Mouse (Mus musculus): ENCODE measurements at regions not wholly inside any gene's neighbourhood (a gene's known extent, or its start where the extent isn't known, plus 50 kb on each side); places are given as distances from the start of the nearest gene placed in this dataset.
A peak's percentile ranks its signal among the peaks of the same experiment; 100 is the strongest.

DNA sequence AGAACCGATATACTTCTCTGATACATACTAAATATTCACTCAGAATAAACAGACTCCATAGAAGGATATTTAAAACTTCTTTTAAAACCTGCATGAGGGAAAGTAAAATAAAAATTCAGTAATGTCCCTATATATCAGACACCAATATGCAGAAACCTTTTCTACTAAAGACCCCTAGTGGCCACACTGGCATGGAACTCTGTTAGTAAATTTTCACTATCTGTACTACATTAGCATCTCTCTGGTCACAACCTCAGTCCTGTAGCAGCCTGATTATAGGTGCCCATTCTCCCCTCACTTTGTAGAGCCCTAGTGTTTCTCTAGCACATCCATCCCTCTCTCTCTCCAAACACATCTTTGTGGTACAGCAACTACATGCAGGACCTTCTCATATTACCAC lies 970.3 kb downstream of the Cdh11 start:
- Histone ChIP-seq H3K36me3 (no peaks in the 10 kb centered on the region), H3K9me3 (replicated peaks) (no peaks in the 10 kb centered on the region), H3K4me3 (no peak overlapping the region), H3K4me1 (no peaks in the 10 kb centered on the region), H3K9ac (no peak overlapping the region), H3K4me2 (replicated peaks) (no peak overlapping the region), H3K27me3 (no peaks in the 10 kb centered on the region), H3K27ac (no peak overlapping the region)
- WGBS: 95% methylated on average over 1 of the region's 1 CpGs
- no peak for ATAC-seq (ENCODE audit: low FRiP score)

- H3K27ac ChIP-seq: no peak overlapping the region
- H3K9ac ChIP-seq: no peak overlapping the region
- no peaks in the 10 kb centered on the region for H3K36me3 ChIP-seq
- H3K4me3 ChIP-seq: no peak overlapping the region
- 83% methylated on average over 2 of the region's 2 CpGs for WGBS
- H3K4me1 ChIP-seq: no peaks in the 10 kb centered on the region
- H3K9me3 ChIP-seq (replicated peaks): no peaks in the 10 kb centered on the region
- no peak overlapping the region for H3K4me2 ChIP-seq (replicated peaks)
- H3K27me3 ChIP-seq: no peaks in the 10 kb centered on the region
- no peak for ATAC-seq (ENCODE audit: low FRiP score)
These were observed 981.9 kb downstream of the Cdh11 start for GRCm38 (mm10) chr8:101803561-101803960.

DNA sequence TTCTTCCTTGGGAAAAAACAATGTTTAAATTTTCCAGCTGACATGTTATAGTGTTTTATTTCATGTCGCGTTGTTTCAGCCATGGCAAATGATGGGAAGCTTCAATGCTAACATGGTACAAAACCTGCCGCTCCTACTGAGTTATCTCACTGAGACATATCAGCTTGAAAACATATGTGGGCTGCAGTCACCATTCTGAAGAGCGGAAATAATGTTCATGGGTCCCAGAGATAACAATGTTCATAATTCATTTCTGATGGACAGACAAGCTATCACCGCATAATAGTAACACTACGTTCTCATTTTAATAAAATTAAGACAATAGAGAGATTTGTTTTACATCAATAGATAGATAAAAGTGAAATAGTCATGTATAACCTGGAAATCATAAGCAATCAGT lies 983.3 kb downstream of the Cdh11 start:
- 90% methylated on average over 6 of the region's 6 CpGs for WGBS

GRCm38 (mm10) chr8:101790785-101791184 lies 994.7 kb downstream of the Cdh11 start:
- ATAC-seq (ENCODE audit: low FRiP score): no peak
- Histone ChIP-seq H3K4me1 (no peaks in the 10 kb centered on the region), H3K4me3 (no peak overlapping the region), H3K27ac (no peak overlapping the region), H3K9me3 (replicated peaks) (no peaks in the 10 kb centered on the region), H3K9ac (no peak overlapping the region), H3K4me2 (replicated peaks) (no peak overlapping the region), H3K27me3 (no peaks in the 10 kb centered on the region), H3K36me3 (no peaks in the 10 kb centered on the region)
- 80% methylated on average over 1 of the region's 1 CpGs for WGBS

More for the DNA sequence above, 983.3 kb downstream of the Cdh11 start:
- Histone ChIP-seq H3K27ac (no peak overlapping the region), H3K4me2 (replicated peaks) (no peak overlapping the region), H3K9me3 (replicated peaks) (no peaks in the 10 kb centered on the region), H3K27me3 (no peaks in the 10 kb centered on the region), H3K4me1 (no peaks in the 10 kb centered on the region), H3K36me3 (no peaks in the 10 kb centered on the region), H3K9ac (no peak overlapping the region), H3K4me3 (no peak overlapping the region)
- no peak for ATAC-seq (ENCODE audit: low FRiP score)

DNA sequence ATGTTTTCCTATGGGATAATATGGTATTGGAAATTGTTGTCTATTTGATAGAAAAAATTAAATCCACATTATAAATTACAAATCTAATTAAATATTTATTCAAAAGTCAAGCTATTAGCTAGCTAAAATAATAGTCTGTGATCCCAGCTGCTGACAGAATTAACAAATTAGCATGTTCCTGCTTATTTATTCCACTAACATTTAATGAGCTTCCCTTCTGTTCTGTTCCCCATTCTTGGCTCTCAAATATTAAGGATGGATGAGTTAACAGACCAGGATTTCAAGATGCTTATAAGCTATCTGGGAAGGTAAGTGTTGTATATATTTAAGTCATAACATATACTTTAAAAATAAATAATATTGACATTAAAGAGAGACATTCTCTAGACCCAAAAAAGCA lies 998.6 kb downstream of the Cdh11 start:
- Histone ChIP-seq H3K4me1 (no peaks in the 10 kb centered on the region), H3K4me2 (replicated peaks) (no peak overlapping the region), H3K9me3 (replicated peaks) (no peaks in the 10 kb centered on the region), H3K36me3 (no peaks in the 10 kb centered on the region), H3K27ac (no peak overlapping the region), H3K27me3 (no peaks in the 10 kb centered on the region), H3K9ac (no peak overlapping the region), H3K4me3 (no peak overlapping the region)
- ATAC-seq (ENCODE audit: low FRiP score): 0 out of 2 replicates have a peak, but pooled peaks have one; percentile 38

DNA sequence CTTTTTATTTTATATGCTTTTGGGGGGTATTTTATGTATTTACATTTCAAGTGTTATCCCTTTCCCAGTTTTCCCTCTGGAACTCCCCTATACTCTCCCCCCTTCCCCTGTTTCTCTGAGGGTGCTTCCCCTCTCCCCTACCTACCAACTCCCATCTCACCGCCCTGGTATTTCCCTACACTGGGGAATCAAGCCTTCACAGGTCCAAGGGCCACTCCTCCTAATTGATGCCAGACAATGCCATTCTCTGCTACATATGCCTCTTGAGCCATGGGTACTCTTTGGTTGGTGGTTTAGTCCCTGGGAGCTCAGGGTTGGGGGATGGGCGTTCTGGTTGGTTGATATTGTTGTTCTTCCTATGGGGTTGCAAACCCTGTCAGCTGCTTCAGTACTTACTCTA lies 1002.9 kb downstream of the Cdh11 start:
- H3K4me3 ChIP-seq: no peak overlapping the region
- ATAC-seq (ENCODE audit: low FRiP score): 0 out of 2 replicates have a peak, but pooled peaks have one; percentile 18
- H3K36me3 ChIP-seq: no peaks in the 10 kb centered on the region
- no peak overlapping the region for H3K9ac ChIP-seq
- 68% methylated on average over 2 of the region's 2 CpGs for WGBS
- no peak overlapping the region for H3K27ac ChIP-seq
- H3K4me1 ChIP-seq: 0 out of 2 replicates have a peak, but pooled peaks cover 4% of the 10 kb centered on the region
- no peaks in the 10 kb centered on the region for H3K9me3 ChIP-seq (replicated peaks)
- H3K27me3 ChIP-seq: no peaks in the 10 kb centered on the region
- H3K4me2 ChIP-seq (replicated peaks): no peak overlapping the region

DNA sequence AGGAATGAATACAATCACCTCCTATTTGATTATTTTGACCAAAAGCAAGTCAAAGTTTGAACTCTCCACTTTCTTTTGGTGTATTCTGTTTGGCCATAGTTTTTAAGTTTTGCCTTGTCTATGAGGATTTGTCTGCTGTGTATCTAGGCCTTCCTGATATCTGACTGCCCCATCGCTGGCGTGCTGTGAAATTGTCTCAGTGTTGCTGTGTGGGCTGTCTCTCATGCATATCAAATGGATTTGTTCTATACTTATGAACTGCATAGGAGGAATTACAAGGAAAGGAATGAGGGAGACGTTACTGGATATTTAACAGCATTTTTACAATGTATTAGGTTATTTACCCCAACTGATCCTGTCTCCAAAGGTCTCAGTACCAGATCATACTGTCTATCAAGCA lies 1003.5 kb downstream of the Cdh11 start:
- Histone ChIP-seq H3K9me3 (replicated peaks) (no peaks in the 10 kb centered on the region), H3K4me1 (0 out of 2 replicates have a peak, but pooled peaks cover 4% of the 10 kb centered on the region), H3K27ac (no peak overlapping the region), H3K4me3 (no peak overlapping the region), H3K27me3 (no peaks in the 10 kb centered on the region), H3K9ac (no peak overlapping the region), H3K36me3 (no peaks in the 10 kb centered on the region), H3K4me2 (replicated peaks) (no peak overlapping the region)
- no peak for ATAC-seq (ENCODE audit: low FRiP score)
- 66% methylated on average over 3 of the region's 3 CpGs for WGBS

GRCm38 (mm10) chr8:101779966-101780365 lies 1005.5 kb downstream of the Cdh11 start:
- H3K9me3 ChIP-seq (replicated peaks): no peaks in the 10 kb centered on the region
- no peak overlapping the region for H3K4me3 ChIP-seq
- no peak overlapping the region for H3K9ac ChIP-seq
- H3K27ac ChIP-seq: no peak overlapping the region
- no peak overlapping the region for H3K4me2 ChIP-seq (replicated peaks)
- H3K36me3 ChIP-seq: no peaks in the 10 kb centered on the region
- H3K4me1 ChIP-seq: 0 out of 2 replicates have a peak, but pooled peaks cover 4% of the 10 kb centered on the region
- no peaks in the 10 kb centered on the region for H3K27me3 ChIP-seq
- 0 out of 2 replicates have a peak, but pooled peaks have one; percentile 36 for ATAC-seq (ENCODE audit: low FRiP score)

- WGBS: 43% methylated on average over 2 of the region's 2 CpGs
- no peak overlapping the region for H3K4me3 ChIP-seq
- H3K4me2 ChIP-seq (replicated peaks): no peak overlapping the region
- H3K9ac ChIP-seq: no peak overlapping the region
- H3K9me3 ChIP-seq (replicated peaks): no peaks in the 10 kb centered on the region
- ATAC-seq (ENCODE audit: low FRiP score): no peak
- no peaks in the 10 kb centered on the region for H3K27me3 ChIP-seq
- H3K4me1 ChIP-seq: no peaks in the 10 kb centered on the region
- no peaks in the 10 kb centered on the region for H3K36me3 ChIP-seq
- no peak overlapping the region for H3K27ac ChIP-seq
These were observed 1017.9 kb downstream of the Cdh11 start for GRCm38 (mm10) chr8:101767588-101767987.
